Mouse (Mus musculus): ENCODE results near the gene Epb41l3. TPM values are rescaled to one million over a fixed set of nuclear protein-coding genes. Genes with fewer than 3 reads are reported as not detected.

Gene Epb41l3
- polyA plus RNA-seq, 1 experiment from 2014 or later = 67.3 TPM

Other genes with a start within 250 kb of the Epb41l3 start
- 2.3 and 2.8 TPM in 2 replicates for gene Tmem200c, start 249.1 kb upstream of the Epb41l3 start, polyA plus RNA-seq (2015; fragmentation: Nextera tagmentation; extraction: Ambion mirVana)

Data from forebrain, embryonic 15.5 days (tissue).